Mouse (Mus musculus): ENCODE data around the gene Cyp4f18. TPM values are rescaled to one million over a fixed set of nuclear protein-coding genes. Genes with fewer than 3 reads are reported as not detected.
"Not testable (repeated sequence)": the region's sequence is repeated elsewhere in the genome, so short reads cannot be mapped to it uniquely, and the experiment has no call there.

The Cyp4f18 gene
- 0.20 and 0.53 TPM in 2 replicates for polyA plus RNA-seq (2014; fragmentation: Nextera tagmentation; extraction: Ambion mirVana)

DNA sequence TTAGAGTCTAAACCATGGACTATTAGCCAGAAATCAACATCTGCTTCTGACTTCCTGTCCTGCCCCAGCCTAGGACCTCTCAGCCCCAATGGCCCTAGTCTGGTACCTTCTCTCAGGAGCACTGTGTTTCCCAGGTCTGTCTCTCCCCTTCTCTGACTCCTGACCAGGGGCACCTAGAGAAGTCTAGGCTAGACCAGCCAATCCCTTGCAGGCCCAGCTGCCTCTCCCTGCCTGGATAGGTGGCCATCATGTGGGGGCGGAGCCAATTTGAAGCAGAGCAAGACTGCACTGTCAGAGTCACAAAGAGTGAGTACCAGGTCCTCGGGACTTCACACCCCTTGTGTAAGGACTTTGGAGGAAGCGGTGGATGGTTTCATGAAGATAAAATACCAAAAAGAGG is at the start of gene Cyp4f18:
TSS of gene Cyp4f18 (minus strand) at position 154 of the 400 bp plus-strand sequence.
- Histone ChIP-seq H3K4me2 (replicated peaks) (no peak within 1 kb of the TSS), H3K4me1 (replicated peaks; ENCODE audit: control insufficient read depth, insufficient read depth, low read length) (no peaks in the 10 kb centered on the region), H3K9me3 (ENCODE audit: control insufficient read depth, low read length) (no peaks in the 10 kb centered on the region), H3K27ac (no peak within 1 kb of the TSS), H3K4me3 (replicated peaks; ENCODE audit: low read length) (no peak within 1 kb of the TSS), H3K27me3 (ENCODE audit: control insufficient read depth, insufficient read depth, low read length) (no peaks in the 10 kb centered on the region), H3K36me3 (replicated peaks; ENCODE audit: control insufficient read depth, insufficient read depth) (no peaks in the 10 kb centered on the region), H3K9ac (no peak within 1 kb of the TSS)
- ATAC-seq (ENCODE audit: low FRiP score) (no peak), DNase-seq (ENCODE audit: low spot score) (no peak)
- WGBS, result 79% methylated on average over 3 of the region's 3 CpGs

DNA sequence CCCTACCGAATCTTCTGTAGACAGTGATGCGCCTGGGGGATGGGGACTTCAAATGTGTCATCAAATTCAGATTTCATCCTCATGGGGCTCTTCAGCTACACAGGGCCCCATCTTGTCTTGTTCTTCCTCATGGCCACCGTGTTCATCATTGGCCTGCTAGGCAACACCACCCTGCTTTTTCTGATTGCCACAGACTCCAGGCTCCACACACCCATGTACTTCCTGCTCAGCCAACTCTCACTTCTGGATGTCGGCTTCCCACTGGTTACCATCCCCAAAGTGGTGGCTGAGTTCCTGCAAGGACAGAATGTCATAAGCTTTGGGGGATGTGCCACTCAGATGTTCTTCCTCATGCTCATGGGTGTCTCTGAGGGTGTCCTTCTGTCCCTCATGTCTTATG is 48.2 kb upstream of the Cyp4f18 start:
- H3K4me2 ChIP-seq (replicated peaks); ATAC-seq (ENCODE audit: low FRiP score); H3K4me3 ChIP-seq (replicated peaks; ENCODE audit: low read length); H3K36me3 ChIP-seq (replicated peaks; ENCODE audit: control insufficient read depth, insufficient read depth); H3K9ac ChIP-seq; H3K4me1 ChIP-seq (replicated peaks; ENCODE audit: control insufficient read depth, insufficient read depth, low read length); H3K9me3 ChIP-seq (ENCODE audit: control insufficient read depth, low read length); H3K27ac ChIP-seq; DNase-seq (ENCODE audit: low spot score); H3K27me3 ChIP-seq (ENCODE audit: control insufficient read depth, insufficient read depth, low read length): not testable (repeated sequence)
- 87% methylated on average over 3 of the region's 4 CpGs for WGBS

DNA sequence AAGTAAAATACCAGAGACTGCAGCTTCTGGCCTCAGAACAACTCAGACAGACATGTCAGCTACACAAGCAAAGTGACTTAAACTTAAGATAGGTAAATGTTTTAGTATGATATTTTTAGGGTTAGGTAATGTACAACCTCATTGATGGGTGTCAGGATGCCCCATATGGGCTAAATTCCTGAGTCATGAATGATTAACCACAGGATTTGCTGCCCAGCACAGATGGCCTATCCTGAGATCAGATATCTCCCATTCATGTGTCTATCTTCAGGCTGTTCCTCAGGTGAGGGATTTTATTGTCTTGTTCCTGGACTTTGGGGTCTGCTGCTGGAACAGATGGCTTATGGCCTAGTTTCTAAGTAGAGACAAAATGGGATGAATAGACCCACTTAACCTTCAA is 45.2 kb upstream of the Cyp4f18 start:
- not testable (repeated sequence) for H3K27me3 ChIP-seq (ENCODE audit: control insufficient read depth, insufficient read depth, low read length); H3K36me3 ChIP-seq (replicated peaks; ENCODE audit: control insufficient read depth, insufficient read depth); H3K4me2 ChIP-seq (replicated peaks); H3K27ac ChIP-seq; H3K9me3 ChIP-seq (ENCODE audit: control insufficient read depth, low read length); H3K4me1 ChIP-seq (replicated peaks; ENCODE audit: control insufficient read depth, insufficient read depth, low read length); H3K4me3 ChIP-seq (replicated peaks; ENCODE audit: low read length); ATAC-seq (ENCODE audit: low FRiP score); H3K9ac ChIP-seq; DNase-seq (ENCODE audit: low spot score)

DNA sequence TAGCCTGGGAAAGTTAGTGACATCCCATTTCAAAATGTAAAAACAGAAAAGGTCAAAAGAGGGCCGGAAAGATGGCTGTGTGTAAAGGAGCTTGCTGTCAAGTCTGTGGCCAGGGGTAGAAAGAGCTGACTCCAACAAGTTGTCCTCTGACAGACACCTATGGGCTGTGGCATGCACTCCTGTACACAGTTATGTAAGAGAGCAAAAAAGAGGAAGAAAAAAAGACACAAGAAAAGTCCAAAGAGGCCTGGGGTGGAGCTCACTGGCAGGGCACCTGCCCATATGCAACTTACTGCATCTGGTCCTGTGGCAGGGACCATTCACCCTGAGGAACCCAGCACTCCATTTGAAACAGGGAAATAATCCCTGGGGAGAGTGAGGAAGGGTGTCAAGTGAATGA is 33.1 kb upstream of the Cyp4f18 start:
- Histone ChIP-seq H3K4me2 (replicated peaks) (no peak overlapping the region), H3K4me3 (replicated peaks; ENCODE audit: low read length) (no peak overlapping the region), H3K9ac (no peak overlapping the region), H3K4me1 (replicated peaks; ENCODE audit: control insufficient read depth, insufficient read depth, low read length) (no peaks in the 10 kb centered on the region), H3K27ac (no peak overlapping the region), H3K9me3 (ENCODE audit: control insufficient read depth, low read length) (no peaks in the 10 kb centered on the region), H3K36me3 (replicated peaks; ENCODE audit: control insufficient read depth, insufficient read depth) (no peaks in the 10 kb centered on the region), H3K27me3 (ENCODE audit: control insufficient read depth, insufficient read depth, low read length) (no peaks in the 10 kb centered on the region)
- DNase-seq (ENCODE audit: low spot score) (no peak), ATAC-seq (ENCODE audit: low FRiP score) (no peak)
- 92% methylated on average over 1 of the region's 1 CpGs for WGBS

DNA sequence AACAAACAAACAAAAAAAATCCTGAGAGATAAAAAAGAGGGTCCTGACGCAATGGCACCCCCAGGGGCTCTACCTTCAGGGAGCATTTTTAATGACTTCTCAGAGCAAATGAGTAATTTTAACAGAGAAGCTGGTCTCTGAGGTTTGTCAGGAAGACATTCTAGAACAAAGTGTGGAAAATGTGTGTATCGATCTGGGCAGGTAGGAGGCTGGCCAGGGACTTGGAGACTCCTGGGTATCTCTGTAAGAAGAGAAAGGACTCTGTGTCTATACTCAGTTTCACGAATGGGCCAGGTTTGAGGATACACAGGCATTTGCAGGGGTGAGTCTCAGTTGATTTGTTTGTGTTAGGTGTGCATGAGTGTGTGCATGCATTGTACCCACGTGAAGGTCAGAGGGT is 31.5 kb upstream of the Cyp4f18 start, which contains the start of gene Olfr372:
TSS of gene Olfr372 (plus strand) at position 301 of the 400 bp plus-strand sequence.
- H3K4me2 ChIP-seq (replicated peaks); ATAC-seq (ENCODE audit: low FRiP score); H3K9me3 ChIP-seq (ENCODE audit: control insufficient read depth, low read length); H3K36me3 ChIP-seq (replicated peaks; ENCODE audit: control insufficient read depth, insufficient read depth); H3K4me1 ChIP-seq (replicated peaks; ENCODE audit: control insufficient read depth, insufficient read depth, low read length); DNase-seq (ENCODE audit: low spot score); H3K27ac ChIP-seq; H3K27me3 ChIP-seq (ENCODE audit: control insufficient read depth, insufficient read depth, low read length); H3K9ac ChIP-seq; H3K4me3 ChIP-seq (replicated peaks; ENCODE audit: low read length): not testable (repeated sequence)
- WGBS, result 86% methylated on average over 4 of the region's 4 CpGs

DNA sequence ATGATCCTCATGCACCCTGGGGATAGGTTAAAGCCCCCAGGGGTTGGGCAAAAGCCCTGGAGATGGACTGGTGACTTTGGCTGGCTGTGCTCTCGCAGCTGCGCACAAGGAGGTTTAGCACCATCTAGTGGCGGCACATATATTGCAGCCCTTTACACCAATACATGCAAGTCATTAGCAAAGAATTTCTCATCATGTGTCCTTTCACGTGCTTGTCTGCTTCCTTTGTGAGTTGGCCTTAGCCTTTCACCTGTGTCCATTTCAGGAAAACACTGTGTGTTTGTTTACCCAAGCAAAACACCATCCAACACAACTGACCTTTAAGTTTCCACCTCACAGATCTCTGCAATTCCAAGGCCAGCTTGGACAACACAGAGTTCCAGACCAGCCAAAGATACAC is 23.5 kb upstream of the Cyp4f18 start:
- H3K4me1 ChIP-seq (replicated peaks; ENCODE audit: control insufficient read depth, insufficient read depth, low read length); DNase-seq (ENCODE audit: low spot score); H3K27ac ChIP-seq; ATAC-seq (ENCODE audit: low FRiP score); H3K4me3 ChIP-seq (replicated peaks; ENCODE audit: low read length); H3K36me3 ChIP-seq (replicated peaks; ENCODE audit: control insufficient read depth, insufficient read depth); H3K4me2 ChIP-seq (replicated peaks); H3K9ac ChIP-seq; H3K27me3 ChIP-seq (ENCODE audit: control insufficient read depth, insufficient read depth, low read length); H3K9me3 ChIP-seq (ENCODE audit: control insufficient read depth, low read length): not testable (repeated sequence)
- 42% methylated on average over 4 of the region's 4 CpGs for WGBS

DNA sequence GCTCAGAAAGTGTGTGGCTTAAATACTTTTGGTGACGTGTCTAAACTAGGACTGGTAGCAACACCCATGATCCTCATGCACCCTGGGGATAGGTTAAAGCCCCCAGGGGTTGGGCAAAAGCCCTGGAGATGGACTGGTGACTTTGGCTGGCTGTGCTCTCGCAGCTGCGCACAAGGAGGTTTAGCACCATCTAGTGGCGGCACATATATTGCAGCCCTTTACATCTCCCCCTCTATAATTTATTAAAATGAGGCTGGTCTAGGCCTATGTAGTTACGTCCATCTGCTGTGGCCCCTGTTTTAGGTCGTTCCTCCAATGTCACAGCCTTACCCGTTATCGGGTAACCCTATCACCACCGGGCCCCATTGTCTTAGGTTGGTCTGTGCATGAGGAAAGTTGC is 15.5 kb upstream of the Cyp4f18 start:
- H3K27me3 ChIP-seq (ENCODE audit: control insufficient read depth, insufficient read depth, low read length); H3K4me3 ChIP-seq (replicated peaks; ENCODE audit: low read length); H3K27ac ChIP-seq; H3K9me3 ChIP-seq (ENCODE audit: control insufficient read depth, low read length); DNase-seq (ENCODE audit: low spot score); H3K9ac ChIP-seq; H3K4me1 ChIP-seq (replicated peaks; ENCODE audit: control insufficient read depth, insufficient read depth, low read length); ATAC-seq (ENCODE audit: low FRiP score); H3K36me3 ChIP-seq (replicated peaks; ENCODE audit: control insufficient read depth, insufficient read depth); H3K4me2 ChIP-seq (replicated peaks): not testable (repeated sequence)
- 10% methylated on average over 4 of the region's 9 CpGs for WGBS

DNA sequence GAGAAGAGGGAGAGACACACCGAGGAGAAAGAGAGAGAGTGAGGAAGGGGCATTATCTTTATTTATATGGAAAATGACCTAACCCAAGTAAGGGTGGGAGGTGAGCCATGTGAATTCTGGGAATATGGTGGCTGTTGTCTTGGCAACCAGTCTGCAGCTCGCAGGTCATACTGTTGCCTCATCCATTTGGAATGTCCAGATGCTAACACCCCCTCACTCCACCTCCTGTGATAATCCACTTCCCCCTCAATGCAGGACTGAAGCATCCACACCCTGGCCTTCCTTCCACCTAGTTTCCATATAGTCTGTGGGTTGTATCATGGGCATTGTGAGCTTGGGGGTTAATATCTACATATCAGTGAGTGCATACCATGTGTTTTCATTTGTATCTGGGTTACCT is 10.4 kb upstream of the Cyp4f18 start:
- H3K4me3 ChIP-seq (replicated peaks; ENCODE audit: low read length), result no peak overlapping the region
- no peak overlapping the region for H3K27ac ChIP-seq
- no peak for ATAC-seq (ENCODE audit: low FRiP score)
- H3K36me3 ChIP-seq (replicated peaks; ENCODE audit: control insufficient read depth, insufficient read depth), result no peaks in the 10 kb centered on the region
- no peak overlapping the region for H3K9ac ChIP-seq
- H3K27me3 ChIP-seq (ENCODE audit: control insufficient read depth, insufficient read depth, low read length), result no peaks in the 10 kb centered on the region
- DNase-seq (ENCODE audit: low spot score), result no peak
- 61% methylated on average over 2 of the region's 2 CpGs for WGBS
- no peak overlapping the region for H3K4me2 ChIP-seq (replicated peaks)
- no peaks in the 10 kb centered on the region for H3K4me1 ChIP-seq (replicated peaks; ENCODE audit: control insufficient read depth, insufficient read depth, low read length)
- H3K9me3 ChIP-seq (ENCODE audit: control insufficient read depth, low read length), result no peaks in the 10 kb centered on the region

DNA sequence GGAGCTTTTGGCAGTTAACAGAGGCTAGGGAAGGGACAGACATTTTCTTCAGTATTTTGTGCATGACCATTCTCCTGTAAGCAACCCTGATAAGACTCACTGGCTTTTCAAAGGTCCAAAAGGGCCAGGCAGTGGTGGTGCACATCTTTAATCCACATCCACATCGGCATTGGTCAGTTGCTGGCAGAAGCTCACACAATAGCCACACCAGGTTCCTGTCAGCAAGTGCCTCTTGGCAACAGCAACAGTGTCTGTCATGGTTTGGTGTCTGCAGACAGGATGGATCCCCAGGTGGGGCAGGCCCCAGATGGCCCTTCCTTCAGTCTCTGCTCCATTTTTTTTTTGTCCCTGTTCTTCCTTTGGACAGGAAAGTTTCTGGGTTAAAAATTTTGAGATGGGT is 9.6 kb upstream of the Cyp4f18 start:
- H3K36me3 ChIP-seq (replicated peaks; ENCODE audit: control insufficient read depth, insufficient read depth); DNase-seq (ENCODE audit: low spot score); ATAC-seq (ENCODE audit: low FRiP score); H3K4me2 ChIP-seq (replicated peaks); H3K27me3 ChIP-seq (ENCODE audit: control insufficient read depth, insufficient read depth, low read length); H3K4me3 ChIP-seq (replicated peaks; ENCODE audit: low read length); H3K9ac ChIP-seq; H3K27ac ChIP-seq; H3K9me3 ChIP-seq (ENCODE audit: control insufficient read depth, low read length); H3K4me1 ChIP-seq (replicated peaks; ENCODE audit: control insufficient read depth, insufficient read depth, low read length): not testable (repeated sequence)
- 79% methylated on average over 1 of the region's 1 CpGs for WGBS

DNA sequence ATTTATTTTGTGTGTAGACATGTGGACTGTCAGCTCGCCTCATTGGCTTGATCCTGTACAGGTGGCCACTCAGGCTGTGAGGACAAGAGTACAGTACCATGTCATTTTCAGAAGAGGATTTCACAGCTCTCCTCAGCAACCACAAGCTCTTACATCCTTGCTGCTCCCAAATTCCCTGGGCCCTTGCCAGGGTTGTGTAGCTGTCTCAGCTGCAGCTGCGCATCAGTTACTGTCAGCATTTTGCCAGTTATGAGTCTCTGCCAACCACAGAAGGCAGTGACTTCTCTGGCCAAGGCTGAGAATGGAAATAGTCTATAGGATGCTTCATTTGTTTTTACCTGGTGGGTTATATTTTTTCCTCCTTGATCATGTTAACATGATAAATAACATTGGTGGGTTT is 8.7 kb upstream of the Cyp4f18 start:
- Histone ChIP-seq H3K27ac (no peak overlapping the region), H3K9me3 (ENCODE audit: control insufficient read depth, low read length) (no peaks in the 10 kb centered on the region), H3K4me1 (replicated peaks; ENCODE audit: control insufficient read depth, insufficient read depth, low read length) (no peaks in the 10 kb centered on the region), H3K4me3 (replicated peaks; ENCODE audit: low read length) (no peak overlapping the region), H3K4me2 (replicated peaks) (no peak overlapping the region), H3K27me3 (ENCODE audit: control insufficient read depth, insufficient read depth, low read length) (no peaks in the 10 kb centered on the region), H3K9ac (no peak overlapping the region), H3K36me3 (replicated peaks; ENCODE audit: control insufficient read depth, insufficient read depth) (no peaks in the 10 kb centered on the region)
- DNase-seq (ENCODE audit: low spot score) (no peak), ATAC-seq (ENCODE audit: low FRiP score) (no peak)
- 74% methylated on average over 2 of the region's 2 CpGs for WGBS
